Mouse (Mus musculus): ENCODE data around the gene Pyroxd2.
A peak's percentile ranks its signal among the peaks of the same experiment; 100 is the strongest.
"Not testable (repeated sequence)": the region's sequence is repeated elsewhere in the genome, so short reads cannot be mapped to it uniquely, and the experiment has no call there.

Pyroxd2 gene

DNA sequence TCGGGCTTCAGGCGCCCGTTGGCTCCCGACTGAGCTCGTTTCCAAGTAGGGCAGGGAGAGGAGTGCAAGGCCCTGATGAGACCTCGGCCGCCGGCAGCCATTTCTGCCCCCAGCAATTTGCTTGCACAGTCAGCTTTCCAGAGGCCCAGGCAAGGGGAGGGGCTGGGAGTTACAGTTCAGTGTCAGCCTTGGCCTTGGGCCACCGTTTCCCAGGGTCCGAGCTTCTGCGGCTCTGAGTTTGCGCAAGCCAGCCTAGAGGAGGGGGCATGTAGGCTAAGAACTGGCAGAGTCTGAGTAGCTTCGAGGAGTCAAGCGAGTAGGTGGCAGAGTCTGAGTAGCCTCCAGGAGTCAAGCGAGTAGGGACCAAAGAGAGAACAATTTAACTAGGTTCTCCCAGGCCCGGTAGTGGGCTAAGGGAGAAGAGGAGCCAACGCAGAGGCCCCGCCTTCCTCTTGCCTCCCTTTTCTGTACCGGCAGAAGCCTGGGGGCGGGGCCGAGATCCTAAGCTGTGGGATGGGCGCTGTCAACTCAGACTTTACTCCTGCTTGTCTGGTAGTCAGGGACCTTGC is at the start of gene Pyroxd2:
Pyroxd2 (minus strand) TSS at position 413 of the 569 bp plus-strand sequence.
- DNase-seq: peak; percentile 51 to 57

DNA sequence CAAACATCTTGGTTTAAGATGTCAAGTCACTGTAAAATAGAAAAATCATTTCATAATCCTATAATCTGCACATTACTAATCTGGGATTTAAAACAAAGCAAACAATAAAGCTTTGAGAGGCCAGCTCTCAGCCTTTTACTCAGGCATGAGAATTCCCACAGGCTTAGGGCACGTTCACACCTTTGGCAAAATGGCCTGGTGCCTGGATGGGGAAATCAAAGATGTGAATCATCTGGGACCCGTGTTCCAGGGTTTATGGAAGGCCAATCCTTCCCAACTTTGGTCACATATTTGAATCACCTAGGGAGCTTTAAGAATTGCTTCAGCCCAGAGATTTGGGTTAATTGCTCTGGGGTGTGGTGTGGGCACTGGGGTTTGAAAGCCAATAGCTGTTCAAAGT is 45.3 kb upstream of the Pyroxd2 start:
- DNase-seq: no peak

DNA sequence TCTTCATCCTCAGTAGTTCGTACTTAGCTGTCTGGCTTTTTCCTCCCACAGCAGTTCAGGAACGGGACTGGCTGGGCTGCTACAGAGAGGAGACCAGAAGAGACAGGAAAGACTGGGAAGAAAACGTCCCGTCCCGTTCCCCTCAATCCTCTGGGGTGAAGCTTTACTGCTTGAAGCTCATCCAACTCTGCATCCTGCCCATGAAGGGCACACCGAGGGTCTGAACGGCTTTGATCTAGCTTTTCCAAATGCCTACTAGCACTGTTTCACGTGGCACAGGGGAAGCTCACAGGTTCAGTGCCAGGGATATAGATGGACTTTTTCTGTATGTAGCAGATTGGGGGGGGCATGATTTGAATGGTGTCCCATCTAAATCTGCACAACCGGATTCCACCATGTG is 43.2 kb upstream of the Pyroxd2 start:
- no peak for DNase-seq

DNA sequence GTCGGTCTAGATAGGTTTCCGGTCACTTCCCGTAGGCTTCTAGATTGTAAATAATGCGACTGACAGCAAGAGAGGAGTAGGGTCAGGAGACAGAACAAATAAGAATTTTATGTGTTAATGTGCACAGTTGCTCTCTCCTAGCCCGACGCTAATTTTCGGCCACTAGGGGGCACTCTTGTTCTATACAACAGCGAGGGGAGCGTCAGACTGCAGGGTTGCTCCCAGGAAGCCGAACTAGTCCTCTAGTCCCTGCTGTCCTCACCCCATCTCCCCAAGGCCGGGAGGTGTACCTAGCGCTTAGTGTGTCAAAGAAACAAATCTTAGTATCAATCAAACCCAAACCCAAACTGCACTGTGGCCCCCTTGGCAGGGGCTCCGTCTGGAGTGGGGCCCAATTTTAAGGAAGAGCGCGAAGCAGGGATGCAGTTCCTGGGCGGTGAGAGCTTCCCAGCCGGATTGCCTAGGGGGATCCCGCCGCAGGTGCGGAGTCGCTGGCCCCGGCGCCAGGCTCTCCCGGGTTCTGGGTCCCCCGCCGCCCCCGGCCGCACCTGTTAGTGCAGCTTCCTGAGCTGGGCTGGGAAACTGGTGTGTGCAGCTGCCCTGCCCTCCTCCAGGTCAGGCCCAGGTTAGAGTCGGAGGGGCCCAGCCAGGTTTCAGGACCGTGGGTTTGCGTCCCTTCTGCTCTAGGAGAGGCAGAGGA is 42.5 kb upstream of the Pyroxd2 start:
- DNase-seq: peak; percentile 84 to 88

DNA sequence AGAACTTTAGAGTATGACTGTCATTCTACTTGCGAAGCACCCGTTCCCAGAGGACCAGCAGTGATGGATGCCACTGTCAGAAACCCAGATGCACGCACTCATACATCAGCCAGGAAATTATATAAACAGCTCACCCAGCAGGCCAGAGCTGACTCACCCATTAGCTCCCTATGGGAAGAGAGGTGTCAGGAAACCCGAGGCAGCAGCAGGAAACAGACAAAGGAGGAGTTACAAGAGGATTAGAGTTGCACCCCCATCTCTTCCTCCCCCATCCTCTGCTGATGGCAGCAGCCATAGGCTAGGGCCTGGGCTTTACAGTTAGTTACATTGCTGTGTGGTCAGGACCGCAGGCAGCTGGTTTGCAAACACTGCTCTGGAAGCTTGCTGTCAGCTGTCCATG is 35.7 kb upstream of the Pyroxd2 start:
- no peak for DNase-seq

DNA sequence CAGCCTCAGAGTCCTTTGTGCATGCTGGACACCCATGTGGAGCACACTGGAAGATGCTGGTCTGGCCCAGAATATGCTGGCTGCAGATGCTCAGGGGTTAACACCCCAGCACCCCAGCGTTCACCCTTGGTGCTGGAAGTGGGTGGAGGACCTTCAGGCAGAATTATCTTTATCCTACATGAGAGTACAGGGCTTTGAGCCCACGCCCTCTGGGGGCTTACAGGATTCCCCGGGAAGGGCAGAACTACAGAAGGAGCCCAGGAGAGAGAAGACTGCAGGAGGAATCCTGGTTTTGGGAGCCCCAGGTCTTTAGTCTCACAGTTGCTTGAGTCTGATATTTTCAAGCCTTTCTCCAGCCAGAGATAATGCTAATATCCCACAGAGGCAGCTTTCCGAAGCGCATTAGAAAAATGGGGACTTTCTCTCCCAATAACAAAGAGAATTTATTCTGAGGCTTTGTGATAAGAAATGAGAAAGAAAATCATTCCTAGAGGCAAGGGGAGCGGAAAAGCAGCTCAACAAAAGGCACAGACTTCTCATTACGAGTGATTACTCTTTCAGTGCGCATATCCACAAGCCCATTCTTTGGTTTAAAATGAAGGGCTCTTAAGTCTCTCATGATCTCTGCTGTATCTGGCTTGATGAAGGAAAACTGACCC is 33.1 kb upstream of the Pyroxd2 start:
- no peak for DNase-seq

DNA sequence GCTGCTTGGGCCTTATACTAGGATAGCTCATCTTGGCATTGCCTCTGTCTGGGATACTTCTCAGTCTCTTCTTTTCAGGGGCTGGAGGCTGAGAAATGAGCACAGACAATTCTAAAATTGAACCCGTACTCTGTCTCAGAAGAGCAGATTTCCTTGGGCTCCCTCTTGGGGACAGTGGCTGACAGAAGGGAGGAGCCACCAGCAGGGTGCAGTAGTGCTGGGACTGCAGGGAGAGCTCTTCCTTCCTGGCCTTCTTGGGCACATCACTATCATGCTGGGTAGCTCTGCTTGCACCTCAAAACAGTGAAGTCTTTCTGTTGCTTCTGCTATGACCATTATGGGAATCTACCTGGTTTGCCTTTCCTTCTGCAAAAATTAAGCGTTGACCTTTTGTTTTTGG is 32.6 kb upstream of the Pyroxd2 start:
- no peak for DNase-seq

DNA sequence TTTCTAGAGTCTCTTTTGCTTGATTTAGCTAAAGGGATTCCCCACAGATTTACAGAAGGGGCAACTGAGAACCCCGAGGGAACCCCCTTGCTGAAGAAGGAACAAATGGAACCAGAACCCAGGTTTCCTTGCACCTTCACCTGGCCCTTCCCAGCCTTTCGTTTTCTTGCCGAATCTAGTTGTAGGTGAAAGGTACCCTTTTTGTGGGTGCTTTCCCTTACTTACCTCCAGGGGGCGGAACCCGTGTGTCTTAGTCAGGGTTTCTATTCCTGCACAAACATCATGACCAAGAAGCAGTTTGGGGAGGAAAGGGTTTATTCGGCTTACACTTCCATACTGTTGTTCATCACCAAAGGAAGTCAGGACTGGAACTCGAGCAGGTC is 27.6 kb upstream of the Pyroxd2 start:
- not testable (repeated sequence) for DNase-seq

DNA sequence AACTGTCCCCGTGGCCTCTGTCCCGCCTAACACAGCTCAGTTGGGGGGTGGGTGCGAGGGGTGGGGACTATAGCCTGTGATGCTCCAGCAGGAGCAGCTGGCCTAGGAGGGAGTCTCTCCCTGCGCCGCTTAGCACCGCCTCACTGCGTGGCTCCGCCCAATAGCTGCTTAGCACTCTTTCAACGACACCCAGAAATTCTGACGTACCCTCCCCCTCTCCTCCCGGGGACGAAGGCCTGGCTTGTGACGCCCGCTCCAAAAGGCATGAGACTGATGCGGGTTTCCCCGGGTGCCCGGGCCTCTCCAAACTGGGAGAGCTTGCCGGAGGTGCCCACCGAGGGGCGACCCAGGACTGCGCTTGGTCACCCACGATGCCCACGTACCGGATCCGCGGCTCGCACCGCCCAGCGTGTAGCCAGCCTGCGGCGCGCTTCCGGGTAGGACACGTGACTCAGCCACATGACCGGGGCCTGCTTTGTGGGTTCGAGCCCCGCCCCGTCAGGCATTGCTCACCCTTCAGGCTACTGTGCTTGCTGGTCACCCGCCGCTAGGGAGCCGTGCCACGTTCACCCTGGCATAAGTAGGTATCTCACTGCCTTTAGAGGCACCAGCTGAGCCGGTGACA is 27.1 kb upstream of the Pyroxd2 start, which contains the start of gene Hps1:
Hps1 (minus strand) TSS at position 448 of the 625 bp plus-strand sequence.
- DNase-seq: peak; percentile 85 to 92

DNA sequence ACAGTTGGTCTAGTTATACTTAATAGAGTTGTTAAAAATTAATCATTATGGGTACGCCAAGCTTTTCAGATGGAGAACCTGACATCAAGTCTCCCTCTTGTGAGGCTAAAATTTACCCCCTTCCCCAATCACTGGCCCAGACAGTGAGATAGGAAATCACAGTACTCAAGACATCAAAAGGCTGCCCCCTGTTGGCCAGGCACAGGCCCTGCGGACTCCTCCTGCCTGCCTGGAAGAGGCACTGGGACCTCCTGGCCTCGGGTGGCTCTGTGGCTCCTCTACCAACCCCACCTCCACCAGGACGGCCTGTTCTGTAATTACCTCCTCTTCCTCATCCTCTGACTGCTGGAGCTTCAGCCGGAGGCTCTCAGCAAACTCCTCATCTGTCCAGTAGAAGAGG is 25.2 kb upstream of the Pyroxd2 start:
- peak; percentile 30 to 32 for DNase-seq

DNA sequence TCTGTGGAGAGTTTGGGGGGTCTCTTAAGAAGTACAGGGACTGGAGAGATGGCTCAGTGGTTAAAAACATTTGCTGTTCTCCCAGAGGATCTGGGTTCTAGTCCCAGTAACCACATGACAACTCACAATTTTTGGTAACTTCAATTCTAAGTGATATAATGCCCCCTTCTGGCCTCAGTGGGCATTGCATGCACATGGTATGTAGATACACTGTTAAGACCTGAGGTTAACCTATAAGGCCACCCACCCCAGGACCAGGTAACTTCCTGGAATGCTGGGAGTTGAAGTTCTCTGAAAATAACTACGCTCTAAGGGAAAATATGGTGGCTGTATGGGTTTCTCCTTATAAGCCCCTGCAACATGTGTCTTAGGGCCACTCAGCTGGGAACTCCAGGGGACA is 24.2 kb upstream of the Pyroxd2 start:
- no peak for DNase-seq

DNA sequence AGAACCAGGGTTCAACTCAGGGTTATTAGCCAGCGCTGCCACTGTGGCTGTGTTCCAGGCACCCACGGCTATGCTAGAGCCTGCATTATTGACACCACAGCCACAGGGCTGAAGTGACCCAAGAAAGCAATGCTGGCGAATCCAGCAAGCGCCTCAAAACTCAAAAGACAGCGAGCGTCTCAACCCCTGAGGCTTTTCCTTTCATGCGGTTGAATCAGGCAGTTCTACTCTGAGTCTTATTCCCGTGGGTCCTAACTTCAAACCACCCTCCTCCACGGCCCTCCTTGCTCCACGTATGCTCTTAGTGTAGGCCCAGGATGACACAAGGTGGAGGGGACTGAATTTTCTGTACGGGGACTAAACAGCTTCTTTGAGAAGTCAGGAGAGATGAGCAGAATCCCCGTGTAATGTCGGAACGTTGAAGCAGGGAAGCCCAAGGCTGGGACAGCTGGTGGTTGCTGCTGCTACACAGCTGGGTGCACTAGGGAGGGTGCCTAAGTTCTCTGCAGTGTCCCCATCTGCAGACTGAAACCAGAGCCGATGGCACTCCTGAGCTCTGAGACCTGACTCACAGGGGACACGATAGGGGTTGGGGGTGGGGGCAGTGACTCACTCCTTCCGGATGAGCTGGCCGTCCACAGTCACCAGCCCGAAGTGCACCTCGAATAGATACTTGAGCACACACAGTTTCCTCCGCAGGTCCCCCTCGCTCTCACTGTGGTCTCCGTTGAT is 17.7 kb upstream of the Pyroxd2 start:
- no peak for DNase-seq

DNA sequence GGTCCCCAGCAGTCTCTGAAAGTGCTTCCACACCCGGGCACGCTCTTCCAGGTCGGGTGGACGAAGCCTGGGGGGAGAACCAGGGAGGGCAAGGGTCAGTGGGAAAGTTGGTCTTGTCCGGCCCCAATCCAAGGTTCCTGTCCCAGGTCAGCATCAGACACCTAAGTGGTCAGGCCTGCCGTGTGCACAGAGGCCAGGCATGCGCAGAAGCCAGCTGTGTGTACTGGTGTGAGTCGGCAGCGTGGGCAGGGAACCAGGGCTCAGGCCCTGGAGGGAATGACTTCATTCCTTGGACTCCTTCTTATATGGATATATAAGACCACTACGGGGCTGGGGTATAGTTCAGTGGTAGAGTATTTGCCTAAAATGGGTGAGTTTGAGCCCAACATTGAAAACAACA is 17.1 kb upstream of the Pyroxd2 start:
- no peak for DNase-seq

DNA sequence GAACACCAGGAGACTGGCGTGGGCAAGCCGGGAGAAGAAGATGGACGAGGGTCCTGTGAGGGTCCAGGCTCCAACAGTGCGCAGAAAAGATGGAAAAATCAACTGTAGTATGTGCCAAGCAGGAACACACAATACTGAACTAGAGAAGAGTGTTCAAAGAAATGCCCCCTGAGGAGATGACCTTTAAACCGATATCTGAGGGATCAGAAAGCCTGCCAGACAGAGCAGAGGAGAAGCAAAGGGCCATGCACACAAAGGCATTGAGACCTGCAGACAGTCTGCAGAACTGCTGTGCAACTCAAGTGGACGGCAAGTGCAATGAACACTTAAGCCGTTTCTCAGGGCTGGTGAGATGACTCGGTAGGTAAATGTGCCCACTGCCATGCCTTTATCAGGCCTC is 14.8 kb upstream of the Pyroxd2 start:
- DNase-seq: no peak

DNA sequence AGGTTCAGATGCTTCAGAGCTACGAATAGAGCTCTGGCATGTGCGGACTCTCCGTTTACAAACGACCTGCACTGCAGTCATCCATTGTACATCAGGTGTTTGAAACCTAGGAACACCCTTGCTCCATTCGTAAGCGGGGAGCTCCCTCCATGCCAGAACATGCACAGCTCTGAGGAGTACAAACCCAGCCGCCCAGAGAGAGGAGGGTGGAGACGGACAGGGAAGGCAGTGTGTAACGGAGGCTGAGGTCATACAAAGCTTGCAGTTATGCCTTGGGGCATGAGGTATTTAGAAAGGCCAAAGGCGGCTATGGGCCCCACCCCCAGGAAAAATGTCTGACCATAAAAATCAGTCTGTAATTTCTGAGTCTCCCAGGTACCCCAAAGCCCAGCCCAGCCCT is 11.8 kb upstream of the Pyroxd2 start:
- DNase-seq: no peak

DNA sequence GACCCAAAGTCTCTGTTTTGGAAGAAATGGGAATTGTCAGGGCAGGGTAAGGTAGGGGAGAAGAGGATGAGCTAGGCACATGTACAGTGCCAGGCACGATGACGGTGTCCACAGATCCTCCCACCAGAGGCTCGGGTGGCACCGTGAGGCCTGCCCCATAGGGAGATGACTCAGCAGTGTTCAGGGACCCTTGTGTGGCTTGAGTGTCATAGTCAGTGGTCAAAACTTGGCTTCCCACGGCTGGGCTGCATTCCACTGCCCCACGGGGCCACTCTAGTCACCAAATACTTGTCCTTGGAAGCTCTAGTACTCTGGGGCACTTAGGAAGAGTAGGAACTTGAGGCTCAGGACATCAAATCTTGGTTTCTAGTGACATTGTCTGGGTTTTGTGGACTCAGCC is 4.1 kb upstream of the Pyroxd2 start:
- no peak for DNase-seq

DNA sequence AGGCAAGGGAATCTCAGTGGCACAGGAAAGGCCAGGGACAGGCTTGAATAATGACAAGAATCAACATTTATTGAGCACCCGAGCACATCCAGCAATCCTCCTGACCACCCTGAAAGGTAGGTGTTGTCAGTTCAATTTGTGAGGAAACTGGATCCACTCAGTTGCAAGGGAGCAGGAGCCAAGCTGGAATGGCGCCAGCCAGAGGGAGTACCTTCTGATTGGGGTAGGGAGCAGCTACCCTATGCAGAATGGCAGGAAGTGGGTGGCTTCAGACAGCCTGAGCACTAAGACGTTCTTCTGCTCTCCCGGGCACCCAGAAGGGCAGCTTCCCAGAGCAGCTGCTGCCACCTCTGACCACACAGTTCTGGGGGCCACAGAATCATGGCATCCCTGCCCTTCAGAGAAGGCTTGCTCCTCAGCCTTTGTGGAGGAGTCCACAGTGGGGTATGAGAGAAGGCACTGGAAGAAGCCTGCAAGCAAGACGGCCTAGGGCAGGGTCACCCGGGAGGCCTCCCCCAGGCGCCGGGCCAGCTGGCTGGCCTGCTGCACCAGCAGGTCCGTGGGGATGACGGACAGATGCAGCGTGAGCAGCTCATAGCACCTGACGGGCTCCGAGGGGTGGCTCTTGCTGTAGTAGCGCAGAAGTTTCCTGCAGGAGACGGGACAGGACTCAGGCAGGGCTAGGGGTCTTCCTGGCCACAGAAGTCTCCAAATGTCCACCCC is 2.7 kb upstream of the Pyroxd2 start:
- no peak for DNase-seq

DNA sequence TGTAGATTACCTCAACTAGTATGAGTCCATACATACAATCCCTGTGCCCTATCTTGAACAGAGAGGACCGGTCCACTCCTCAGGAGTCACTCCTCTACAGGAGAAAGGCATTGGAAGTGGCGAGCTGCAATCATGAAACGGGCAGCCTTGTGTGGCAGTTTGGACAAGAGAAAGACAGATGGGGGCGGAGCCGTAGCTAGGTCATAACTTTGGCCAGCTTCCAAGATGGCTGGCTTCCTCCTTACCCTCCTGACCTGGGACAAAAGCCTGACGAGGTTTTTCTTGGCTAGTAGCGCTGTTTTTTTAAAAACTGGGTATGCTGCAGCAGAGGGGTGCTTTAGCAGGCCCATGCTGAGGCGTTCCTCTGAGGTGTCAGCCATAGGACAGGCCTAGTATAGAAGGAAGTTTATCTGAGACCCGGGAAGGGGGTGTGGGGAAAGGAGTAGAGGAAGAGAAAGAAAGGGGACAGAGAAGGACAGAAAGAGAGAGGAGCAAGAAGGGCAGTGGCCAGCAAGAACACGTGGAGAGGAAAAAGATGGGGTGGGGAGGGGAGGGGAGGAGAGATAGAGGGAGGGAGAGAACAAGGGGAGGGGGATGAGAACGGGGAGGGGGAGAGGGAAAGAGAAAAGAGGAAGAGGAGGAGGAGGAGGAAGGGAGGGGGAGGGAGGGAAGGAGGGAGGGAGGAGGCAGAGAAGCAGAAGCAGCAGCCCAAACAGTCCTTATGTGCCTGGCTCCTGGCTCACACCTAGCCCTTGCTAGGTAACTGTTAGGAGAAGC is 754 bp upstream of the Pyroxd2 start:
- DNase-seq: no peak

DNA sequence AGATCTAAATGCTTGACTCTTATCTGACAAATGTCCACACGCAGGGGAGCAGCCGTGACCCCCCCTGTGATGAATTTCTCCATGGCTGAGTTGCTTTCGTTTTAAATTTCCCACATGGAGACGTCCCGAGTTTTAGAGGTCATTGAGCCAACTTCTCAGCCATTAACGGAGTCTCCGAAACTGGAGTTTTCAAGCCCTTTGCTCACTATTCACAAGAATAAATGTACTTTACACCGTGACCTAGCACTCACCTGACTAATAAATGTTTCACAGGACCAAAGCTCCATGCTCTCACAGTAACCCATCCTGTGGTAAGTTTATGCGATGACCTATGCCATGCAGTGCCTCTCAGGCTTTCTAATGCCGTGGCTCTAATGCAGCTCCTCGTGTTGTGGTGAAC is 2.4 kb downstream of the Pyroxd2 start:
- DNase-seq: no peak

DNA sequence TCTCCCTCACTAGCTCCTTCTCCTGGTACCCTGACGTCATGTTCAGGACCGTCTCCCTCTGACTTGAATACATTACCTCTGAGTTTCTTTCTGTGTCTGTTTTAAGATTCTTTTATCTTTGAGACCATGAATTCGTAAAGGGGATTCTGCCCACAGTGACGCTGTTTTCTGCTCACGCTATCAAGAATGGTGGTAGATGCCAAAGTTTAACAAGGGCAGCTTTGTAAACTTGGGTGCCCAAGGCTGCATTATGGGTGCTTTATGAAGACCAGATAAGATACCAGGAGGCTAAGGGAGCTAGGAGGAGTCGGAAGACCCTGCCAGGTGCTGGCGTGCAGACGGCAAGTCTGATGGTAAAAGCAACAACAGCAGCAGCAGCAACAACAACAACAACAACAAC is 5.9 kb downstream of the Pyroxd2 start:
- no peak for DNase-seq

DNA sequence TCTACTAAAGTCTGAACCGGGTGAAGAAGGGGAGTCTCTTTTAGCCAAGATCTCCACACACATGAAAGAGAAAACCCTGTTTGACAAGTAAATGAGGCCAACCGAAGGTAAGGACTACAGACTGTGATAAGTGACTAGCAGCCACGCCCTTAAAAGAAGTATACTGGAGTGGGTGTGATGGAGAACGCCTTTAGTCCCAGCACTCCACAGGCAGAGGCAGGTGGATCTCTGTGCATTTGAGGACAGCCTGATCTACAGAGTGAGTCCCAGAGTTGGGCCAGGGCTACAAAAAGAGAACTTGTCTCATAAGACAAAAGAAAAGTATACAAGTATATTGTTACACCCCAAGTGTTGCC is 6.7 kb downstream of the Pyroxd2 start:
- DNase-seq: no peak
